Mouse (Mus musculus) forebrain, postnatal 0 days (tissue): ENCODE results near the gene Rps25. TPM values are rescaled to one million over a fixed set of nuclear protein-coding genes. Genes with fewer than 3 reads are reported as not detected.
"Not testable (repeated sequence)": the region's sequence is repeated elsewhere in the genome, so short reads cannot be mapped to it uniquely, and the experiment has no call there.

Experiments
- ATAC-seq: fragments of 200-750 bp; cut with Nextera tagmentation; 2 replicates; pipeline ENCODE4 v1.8.0; 2017; ENCODE audit warnings: mild to moderate bottlenecking, moderate library complexity
- DNase-seq: peaks from one replicate; pipeline ENCODE4 v3.0.0-alpha.2; 2015
- H3K27ac ChIP-seq: fragments of 300-500 bp; sonication (generic); 2 replicates; pipeline ENCODE4 v1.5.1; 2014; ENCODE audit warnings: low read depth, mild to moderate bottlenecking, antibody characterized with exemption, low read length, moderate library complexity, mixed read lengths
- H3K27me3 ChIP-seq: fragments of 300-500 bp; sonication (generic); 2 replicates; pipeline ENCODE4 v1.6.1; 2014; ENCODE audit warnings: mild to moderate bottlenecking, low read length, mixed read lengths; ENCODE audit not compliant: insufficient read depth
- H3K36me3 ChIP-seq: fragments of 300-500 bp; sonication (generic); 2 replicates; pipeline ENCODE4 v1.6.1; 2014; ENCODE audit warnings: mild to moderate bottlenecking, moderate library complexity; ENCODE audit not compliant: insufficient read depth
- H3K4me1 ChIP-seq: fragments of 300-500 bp; sonication (generic); 2 replicates; pipeline ENCODE4 v1.6.1; 2014; ENCODE audit warnings: antibody characterized with exemption; ENCODE audit not compliant: insufficient read depth
- H3K4me2 ChIP-seq: fragments of 300-500 bp; sonication (generic); 2 replicates; pipeline ENCODE4 v1.6.1; 2014; ENCODE audit warnings: low read depth, mild to moderate bottlenecking, moderate library complexity
- H3K4me3 ChIP-seq: fragments of 300-500 bp; sonication (generic); 2 replicates; pipeline ENCODE4 v1.5.1; 2014; ENCODE audit warnings: low read depth, low read length, mixed read lengths
- H3K9ac ChIP-seq: fragments of 300-500 bp; sonication (generic); 2 replicates; pipeline ENCODE4 v1.6.1; 2014; ENCODE audit warnings: mild to moderate bottlenecking
- H3K9me3 ChIP-seq: fragments of 300-500 bp; sonication (generic); 2 replicates; pipeline ENCODE4 v1.6.1; 2016; ENCODE audit warnings: low read length
- CTCF ChIP-seq: sonication (generic); IDR thresholded peaks from 2 replicates; pipeline ENCODE4 v1.5.1; 2016; ENCODE audit warnings: antibody characterized with exemption, control low read depth, low read depth
- WGBS: fragments of 180-500 bp; shearing (Covaris S2); extraction: QIAGEN DNeasy Blood & Tissue Kit; methylation state at CpG from one replicate; pipeline ENCODE4 v1.1.7; 2014; 5-methylcytosine and 5-hydroxymethylcytosine counted together
- polyA plus RNA-seq: library from polyadenylated mRNA; unstranded; fragments of >200 nt; fragmentation: Nextera tagmentation; extraction: Ambion mirVana; gene quantifications from 2 replicates; pipeline ENCODE4 v1.2.1, GENCODE M21; 2015
- total RNA-seq: library from RNA; depleted of rRNA; stranded (reverse); fragments of >200 nt; gene quantifications from 2 replicates; pipeline ENCODE4 v1.2.3, GENCODE M21; 2014

The Rps25 gene
- total and polyA plus RNA-seq, 2 experiments from 2014 or later, result 704 to 1,723 TPM

DNA sequence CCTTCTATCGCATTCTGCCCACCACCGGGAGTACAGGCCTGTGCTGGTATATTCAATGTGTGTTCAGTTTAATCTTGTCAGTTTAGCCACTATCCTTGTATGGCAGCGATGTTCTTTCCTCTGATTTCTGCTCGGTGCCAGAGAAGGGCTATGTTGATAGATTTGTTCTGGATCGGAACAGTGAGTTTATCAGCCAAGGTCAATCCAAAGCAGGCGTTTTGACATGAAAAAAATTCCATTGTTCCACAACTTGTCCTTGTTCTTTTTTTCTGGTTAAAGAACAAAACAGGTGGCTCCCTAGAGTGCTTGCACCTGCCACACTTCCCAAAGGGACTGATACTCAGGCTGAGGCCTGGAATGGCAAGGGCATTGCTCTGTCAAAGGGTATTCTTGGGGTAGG lies 30.8 kb upstream of the Rps25 start:
- H3K27ac ChIP-seq, result no peak overlapping the region
- WGBS, result 85% methylated on average over 6 of the region's 6 CpGs

GRCm38 (mm10) chr9:44377335-44377734 lies 29.6 kb upstream of the Rps25 start:
- not testable (repeated sequence) for H3K4me1 ChIP-seq, H3K9ac ChIP-seq, H3K4me2 ChIP-seq, H3K4me3 ChIP-seq, ATAC-seq, H3K27me3 ChIP-seq, H3K27ac ChIP-seq, DNase-seq, H3K9me3 ChIP-seq
- 88% methylated on average over 2 of the region's 2 CpGs for WGBS
- H3K36me3 ChIP-seq, result peaks cover 14% of the 10 kb centered on the region

More for the DNA sequence above, 30.8 kb upstream of the Rps25 start:
- ATAC-seq (no peak), DNase-seq (no peak)
- H3K27me3 ChIP-seq, result no peaks in the 10 kb centered on the region
- H3K4me3 ChIP-seq, result no peak overlapping the region
- TF ChIP-seq CTCF, result no peak
- H3K9me3 ChIP-seq, result no peaks in the 10 kb centered on the region
- H3K4me2 ChIP-seq, result no peak overlapping the region
- peaks cover 6% of the 10 kb centered on the region for H3K4me1 ChIP-seq
- peaks cover 2% of the 10 kb centered on the region for H3K36me3 ChIP-seq
- H3K9ac ChIP-seq, result no peak overlapping the region

- Histone ChIP-seq H3K27me3 (no peaks in the 10 kb centered on the region), H3K36me3 (peaks cover 23% of the 10 kb centered on the region), H3K4me2 (peak overlapping the region; percentile 94), H3K4me3 (peak overlapping the region; percentile 78), H3K9ac (peak overlapping the region; percentile 84), H3K27ac (0 out of 2 replicates have a peak overlapping the region, but pooled peaks have one; percentile 86), H3K9me3 (no peaks in the 10 kb centered on the region), H3K4me1 (peaks cover 6% of the 10 kb centered on the region)
- no peak for ATAC-seq
- no peak for TF ChIP-seq CTCF
- 86% methylated on average over 5 of the region's 5 CpGs for WGBS
- no peak for DNase-seq
Observed at GRCm38 (mm10) chr9:44378153-44378730, 28.7 kb upstream of the Rps25 start.

DNA sequence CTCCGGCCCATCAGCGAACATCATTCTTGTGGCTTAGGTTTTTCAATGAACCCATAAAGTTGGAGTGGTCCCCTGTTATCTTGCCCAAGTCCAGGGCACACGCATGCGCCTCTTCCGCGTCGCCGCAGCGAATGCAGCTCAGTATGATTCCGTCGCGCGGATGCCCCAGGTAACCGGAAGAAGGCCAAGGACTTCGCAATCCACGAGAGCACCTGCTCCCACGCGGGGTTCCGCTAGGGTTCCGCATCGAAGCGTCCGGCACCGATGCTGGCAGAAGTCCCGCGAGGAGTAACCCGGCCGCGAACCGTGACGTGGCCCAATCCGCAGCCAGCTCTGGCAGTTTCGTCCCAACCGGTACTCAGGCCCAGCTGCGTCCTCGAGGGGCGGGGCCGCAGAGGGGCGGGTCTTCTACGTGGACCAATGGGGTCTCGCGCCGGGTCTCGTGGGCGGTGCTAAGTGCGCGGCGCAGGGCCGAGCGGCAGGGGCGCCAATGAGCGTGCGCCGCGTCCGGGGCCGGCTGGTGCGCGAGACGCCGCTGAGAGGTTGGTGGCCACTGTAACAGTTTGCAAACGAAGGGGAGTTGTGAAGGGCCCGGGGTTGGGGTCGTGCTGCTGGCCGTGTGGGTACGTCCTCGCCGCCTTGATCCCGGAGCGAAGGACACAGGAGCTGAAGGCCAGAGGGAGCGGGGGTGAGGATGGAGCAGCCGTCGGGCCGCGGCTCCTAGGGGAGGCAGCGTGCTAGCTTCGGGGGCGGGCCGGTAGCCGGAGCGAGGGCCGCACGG lies 27.7 kb upstream of the Rps25 start, which contains the start of gene Hyou1:
Hyou1 (plus strand) TSS at position 437 of the 781 bp plus-strand sequence.
- H3K9ac ChIP-seq, result peak within 1 kb of the TSS; percentile 84
- no peaks in the 10 kb centered on the region for H3K27me3 ChIP-seq
- peak; percentile 66 for TF ChIP-seq CTCF
- H3K27ac ChIP-seq, result peak within 1 kb of the TSS; percentile 86
- H3K4me3 ChIP-seq, result peak within 1 kb of the TSS; percentile 78
- DNase-seq, result peak; percentile 99
- no peaks in the 10 kb centered on the region for H3K9me3 ChIP-seq
- H3K36me3 ChIP-seq, result peaks cover 32% of the 10 kb centered on the region
- peaks cover 6% of the 10 kb centered on the region for H3K4me1 ChIP-seq
- WGBS, result 2% methylated on average over 83 of the region's 83 CpGs
- H3K4me2 ChIP-seq, result peak within 1 kb of the TSS; percentile 94
- ATAC-seq, result peak; percentile 99

DNA sequence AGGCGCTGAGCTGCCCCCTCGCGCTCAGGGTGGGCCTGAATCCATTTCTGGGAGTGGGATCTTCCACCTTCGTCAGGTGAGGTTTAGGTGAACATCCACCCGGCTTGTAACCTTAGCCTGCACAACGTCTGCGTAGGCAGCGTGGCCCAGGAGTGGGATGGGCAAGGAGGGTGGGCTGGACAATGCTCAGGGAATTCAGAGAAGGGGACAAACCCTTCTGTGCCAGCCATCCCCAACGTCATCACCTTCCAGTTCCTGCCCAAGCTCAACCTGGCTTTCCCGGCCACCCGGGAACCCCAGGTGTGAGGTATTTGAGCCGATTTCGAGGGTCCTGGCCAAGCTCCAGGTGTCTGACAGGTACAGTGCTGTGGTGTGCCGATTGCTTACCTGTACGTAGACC lies 27.1 kb upstream of the Rps25 start:
- no peaks in the 10 kb centered on the region for H3K27me3 ChIP-seq
- no peaks in the 10 kb centered on the region for H3K9me3 ChIP-seq
- ATAC-seq (0 out of 2 replicates have a peak, but pooled peaks have one; percentile 1), DNase-seq (no peak)
- H3K27ac ChIP-seq, result peak overlapping the region; percentile 84
- H3K4me1 ChIP-seq, result peaks cover 6% of the 10 kb centered on the region
- H3K4me3 ChIP-seq, result peak overlapping the region; percentile 78
- H3K36me3 ChIP-seq, result peaks cover 38% of the 10 kb centered on the region
- peak overlapping the region; percentile 84 for H3K9ac ChIP-seq
- peak overlapping the region; percentile 94 for H3K4me2 ChIP-seq
- no peak for TF ChIP-seq CTCF
- WGBS, result 10% methylated on average over 15 of the region's 15 CpGs

DNA sequence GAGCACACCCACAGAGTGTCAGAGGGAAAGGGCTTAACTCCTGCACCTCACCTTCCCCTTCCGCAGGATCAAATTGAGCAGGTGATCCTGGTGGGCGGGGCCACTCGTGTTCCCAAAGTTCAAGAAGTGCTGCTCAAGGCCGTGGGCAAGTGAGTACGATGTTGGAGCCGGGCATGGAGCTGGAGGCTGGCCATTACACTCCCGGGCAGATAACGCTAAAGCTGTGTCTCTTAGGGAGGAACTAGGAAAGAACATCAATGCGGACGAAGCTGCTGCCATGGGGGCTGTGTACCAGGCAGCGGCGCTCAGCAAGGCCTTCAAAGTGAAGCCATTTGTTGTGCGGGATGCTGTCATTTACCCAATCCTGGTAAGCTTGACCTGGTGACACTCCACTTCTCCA lies 22.3 kb upstream of the Rps25 start:
- Histone ChIP-seq H3K4me1 (peaks cover 6% of the 10 kb centered on the region), H3K9ac (no peak overlapping the region), H3K36me3 (peaks cover 85% of the 10 kb centered on the region), H3K27me3 (no peaks in the 10 kb centered on the region), H3K27ac (no peak overlapping the region), H3K4me2 (no peak overlapping the region), H3K9me3 (no peaks in the 10 kb centered on the region), H3K4me3 (no peak overlapping the region)
- DNase-seq, result no peak
- no peak for TF ChIP-seq CTCF
- no peak for ATAC-seq
- 92% methylated on average over 13 of the region's 13 CpGs for WGBS

DNA sequence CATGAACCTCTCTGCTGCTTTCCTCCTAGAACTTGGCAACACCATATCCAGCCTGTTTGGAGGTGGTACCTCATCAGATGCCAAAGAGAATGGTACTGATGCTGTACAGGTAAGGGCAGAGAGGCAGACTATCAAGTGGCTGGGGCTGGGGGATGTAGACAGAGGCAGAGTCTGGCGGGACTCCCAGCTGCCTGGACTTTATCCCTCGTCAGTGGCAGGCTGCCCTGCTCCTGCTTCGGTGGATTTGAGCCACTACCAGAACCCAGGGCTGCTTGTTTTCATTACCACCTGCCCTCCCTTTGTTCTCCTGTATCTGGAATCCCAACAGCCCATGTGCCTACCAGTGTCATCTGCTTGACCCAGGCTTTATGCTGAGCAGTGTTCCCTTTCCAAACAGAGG lies 19.7 kb upstream of the Rps25 start:
- Histone ChIP-seq H3K4me1 (no peaks in the 10 kb centered on the region), H3K4me3 (no peak overlapping the region), H3K9ac (no peak overlapping the region), H3K27ac (no peak overlapping the region), H3K9me3 (no peaks in the 10 kb centered on the region), H3K36me3 (peaks cover 88% of the 10 kb centered on the region), H3K27me3 (no peaks in the 10 kb centered on the region), H3K4me2 (no peak overlapping the region)
- no peak for ATAC-seq
- 86% methylated on average over 3 of the region's 3 CpGs for WGBS
- DNase-seq, result no peak
- no peak for TF ChIP-seq CTCF
